Mouse (Mus musculus): Measurements from ENCODE around the gene Hnrnpll. TPM values are rescaled to one million over a fixed set of nuclear protein-coding genes. Genes with fewer than 3 reads are reported as not detected.

Gene Hnrnpll
- polyA plus RNA-seq (2016; fragmentation: Nextera tagmentation; extraction: Ambion mirVana) = 85.2 and 86.7 TPM in 2 replicates

GRCm38 (mm10) chr17:80061783-80062619 lies at the start of gene Hnrnpll:
Gene Hnrnpll (minus strand): TSS chr17:80062334.
- H3K4me3 ChIP-seq = peak within 1 kb of the TSS; percentile 78
- WGBS = under 1% methylated on average over 96 of the region's 97 CpGs
- H3K36me3 ChIP-seq = peaks cover 15% of the 10 kb centered on the region
- no peaks in the 10 kb centered on the region for H3K9me3 ChIP-seq (replicated peaks)
- peak within 1 kb of the TSS; percentile 97 for H3K27ac ChIP-seq (replicated peaks)
- peak; percentile 98 for DNase-seq (ENCODE audit: low spot score)
- peaks cover 35% of the 10 kb centered on the region for H3K4me1 ChIP-seq
- no peaks in the 10 kb centered on the region for H3K27me3 ChIP-seq (ENCODE audit: low read depth, poor library complexity, severe bottlenecking)

GRCm38 (mm10) chr17:80105348-80105978 lies 43.3 kb upstream of the Hnrnpll start:
- 84% methylated on average over 10 of the region's 10 CpGs for WGBS
- Histone ChIP-seq H3K36me3 (no peaks in the 10 kb centered on the region), H3K27me3 (ENCODE audit: low read depth, poor library complexity, severe bottlenecking) (no peaks in the 10 kb centered on the region), H3K9me3 (replicated peaks) (no peaks in the 10 kb centered on the region), H3K4me1 (no peaks in the 10 kb centered on the region), H3K4me3 (no peak overlapping the region), H3K27ac (replicated peaks) (no peak overlapping the region)
- no peak for DNase-seq (ENCODE audit: low spot score)

DNA sequence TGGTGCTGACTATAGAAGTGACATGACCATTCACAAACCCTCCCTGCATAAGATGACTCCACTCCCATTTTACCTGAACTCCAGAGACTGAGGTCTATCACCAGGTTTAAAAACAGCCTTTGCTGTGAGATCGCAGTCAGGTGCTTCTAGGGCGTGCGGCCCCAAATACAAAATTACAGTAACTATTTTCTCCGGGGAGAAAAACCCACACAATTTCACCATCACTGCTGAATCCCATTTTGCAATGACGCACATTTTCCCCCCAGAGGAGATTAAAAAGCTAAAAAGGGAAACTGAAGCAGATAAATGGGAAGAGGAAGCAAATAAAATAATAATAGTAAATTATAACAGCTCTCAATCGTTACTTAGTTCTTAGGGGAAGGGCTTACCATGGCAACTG lies 37.7 kb upstream of the Hnrnpll start:
- Histone ChIP-seq H3K27ac (replicated peaks) (no peak overlapping the region), H3K9me3 (replicated peaks) (no peaks in the 10 kb centered on the region), H3K4me1 (peaks cover 17% of the 10 kb centered on the region), H3K36me3 (no peaks in the 10 kb centered on the region), H3K4me3 (no peak overlapping the region), H3K27me3 (ENCODE audit: low read depth, poor library complexity, severe bottlenecking) (no peaks in the 10 kb centered on the region; the same call in 1 of the 2 replicates)
- WGBS = 94% methylated on average over 6 of the region's 6 CpGs
- no peak for DNase-seq (ENCODE audit: low spot score)

DNA sequence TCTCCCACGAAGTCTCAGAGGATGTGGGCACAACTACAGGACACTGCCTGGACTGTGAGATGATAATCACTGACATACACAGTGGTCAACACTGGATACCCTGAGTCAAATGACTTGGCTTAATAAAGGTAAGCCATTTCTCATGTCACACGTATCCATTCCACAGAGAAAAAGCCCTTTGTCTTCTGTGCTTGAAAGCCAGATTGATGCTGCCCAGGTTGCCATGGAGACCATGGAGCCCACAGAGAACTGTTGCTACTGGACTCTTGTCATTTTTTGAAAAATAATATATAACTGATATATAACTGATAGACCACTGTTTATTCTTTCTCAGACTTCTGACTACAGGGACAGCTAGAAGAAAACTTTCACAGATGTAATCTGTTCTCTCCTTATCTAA lies 35.1 kb upstream of the Hnrnpll start:
- Histone ChIP-seq H3K27me3 (ENCODE audit: low read depth, poor library complexity, severe bottlenecking) (no peaks in the 10 kb centered on the region; the same call in 1 of the 2 replicates), H3K4me1 (peaks cover 17% of the 10 kb centered on the region), H3K36me3 (no peaks in the 10 kb centered on the region), H3K4me3 (no peak overlapping the region), H3K27ac (replicated peaks) (no peak overlapping the region), H3K9me3 (replicated peaks) (no peaks in the 10 kb centered on the region)
- 63% methylated on average over 2 of the region's 2 CpGs for WGBS
- no peak for DNase-seq (ENCODE audit: low spot score)

DNA sequence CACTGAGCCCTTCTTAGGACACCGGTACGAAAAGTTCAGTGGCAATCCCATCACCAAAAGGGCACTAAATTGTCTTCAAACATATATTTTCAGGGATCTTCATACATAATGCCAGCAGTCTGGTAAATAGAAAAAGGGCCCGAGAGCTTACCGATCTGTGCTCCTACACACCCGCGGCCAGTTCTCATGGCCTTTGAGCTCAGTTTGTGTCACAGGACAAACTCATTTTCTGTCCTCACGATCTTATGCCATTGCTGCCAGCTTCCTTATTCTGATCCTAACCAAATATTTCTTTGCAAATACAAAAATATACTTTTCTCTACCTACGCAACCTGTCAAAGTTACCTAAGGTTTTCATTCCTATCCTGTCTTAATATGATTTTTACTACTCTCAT lies 34.6 kb upstream of the Hnrnpll start:
- WGBS = 87% methylated on average over 8 of the region's 8 CpGs
- no peak for DNase-seq (ENCODE audit: low spot score)
- H3K27me3 ChIP-seq (ENCODE audit: low read depth, poor library complexity, severe bottlenecking) = no peaks in the 10 kb centered on the region; the same call in 1 of the 2 replicates

DNA sequence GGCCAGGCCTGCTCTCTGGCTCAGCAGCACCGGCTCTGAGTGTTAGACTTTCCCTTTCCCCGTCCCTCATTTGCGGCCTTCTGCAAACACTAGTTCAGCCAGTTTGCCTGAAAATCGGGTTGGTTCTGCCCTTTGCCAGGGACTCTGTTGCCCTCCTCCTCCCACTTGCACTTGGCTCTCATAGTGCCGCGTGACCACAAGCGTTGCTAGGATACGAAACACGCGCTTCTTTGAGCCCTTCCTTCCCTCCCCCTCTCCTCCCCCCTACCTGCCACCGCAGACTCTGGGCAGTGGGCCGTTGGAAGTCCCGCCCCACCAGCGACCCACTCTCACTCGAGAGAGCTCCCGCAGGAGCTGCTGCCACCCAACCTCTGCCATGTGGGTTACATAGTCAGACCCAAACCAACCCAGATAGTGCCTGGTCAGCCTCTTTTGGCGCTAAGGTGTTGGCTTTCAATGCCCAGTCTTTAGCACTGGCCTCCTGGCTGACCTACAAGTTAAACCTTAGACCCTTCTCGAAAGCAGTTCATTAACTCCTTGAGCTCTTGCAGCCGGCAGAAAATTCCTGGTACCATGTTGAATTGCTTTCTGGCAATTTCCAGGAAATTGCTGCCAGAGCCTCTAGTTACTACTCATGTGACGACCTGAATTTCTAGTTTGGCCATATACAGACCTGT lies 34.0 kb upstream of the Hnrnpll start:
- Histone ChIP-seq H3K4me3 (peak overlapping the region; percentile 41), H3K36me3 (no peaks in the 10 kb centered on the region)
- WGBS = 18% methylated on average over 20 of the region's 20 CpGs

More for the DNA sequence above, 34.6 kb upstream of the Hnrnpll start:
- Histone ChIP-seq H3K4me1 (peaks cover 17% of the 10 kb centered on the region), H3K9me3 (replicated peaks) (no peaks in the 10 kb centered on the region), H3K36me3 (no peaks in the 10 kb centered on the region), H3K4me3 (no peak overlapping the region), H3K27ac (replicated peaks) (no peak overlapping the region)

GRCm38 (mm10) chr17:80095254-80095899 lies 33.2 kb upstream of the Hnrnpll start:
- Histone ChIP-seq H3K36me3 (no peaks in the 10 kb centered on the region), H3K27ac (replicated peaks) (peak overlapping the region; percentile 59), H3K4me1 (peaks cover 17% of the 10 kb centered on the region), H3K4me3 (peak overlapping the region; percentile 41), H3K9me3 (replicated peaks) (no peaks in the 10 kb centered on the region), H3K27me3 (ENCODE audit: low read depth, poor library complexity, severe bottlenecking) (no peaks in the 10 kb centered on the region; the same call in 1 of the 2 replicates)
- DNase-seq (ENCODE audit: low spot score) = no peak
- WGBS = 86% methylated on average over 9 of the region's 9 CpGs

More for the DNA sequence above, 34.0 kb upstream of the Hnrnpll start:
- peak overlapping the region; percentile 59 for H3K27ac ChIP-seq (replicated peaks)
- H3K9me3 ChIP-seq (replicated peaks) = no peaks in the 10 kb centered on the region
- peaks cover 17% of the 10 kb centered on the region for H3K4me1 ChIP-seq
- peak; percentile 67 for DNase-seq (ENCODE audit: low spot score)
- no peaks in the 10 kb centered on the region; the same call in 1 of the 2 replicates for H3K27me3 ChIP-seq (ENCODE audit: low read depth, poor library complexity, severe bottlenecking)

DNA sequence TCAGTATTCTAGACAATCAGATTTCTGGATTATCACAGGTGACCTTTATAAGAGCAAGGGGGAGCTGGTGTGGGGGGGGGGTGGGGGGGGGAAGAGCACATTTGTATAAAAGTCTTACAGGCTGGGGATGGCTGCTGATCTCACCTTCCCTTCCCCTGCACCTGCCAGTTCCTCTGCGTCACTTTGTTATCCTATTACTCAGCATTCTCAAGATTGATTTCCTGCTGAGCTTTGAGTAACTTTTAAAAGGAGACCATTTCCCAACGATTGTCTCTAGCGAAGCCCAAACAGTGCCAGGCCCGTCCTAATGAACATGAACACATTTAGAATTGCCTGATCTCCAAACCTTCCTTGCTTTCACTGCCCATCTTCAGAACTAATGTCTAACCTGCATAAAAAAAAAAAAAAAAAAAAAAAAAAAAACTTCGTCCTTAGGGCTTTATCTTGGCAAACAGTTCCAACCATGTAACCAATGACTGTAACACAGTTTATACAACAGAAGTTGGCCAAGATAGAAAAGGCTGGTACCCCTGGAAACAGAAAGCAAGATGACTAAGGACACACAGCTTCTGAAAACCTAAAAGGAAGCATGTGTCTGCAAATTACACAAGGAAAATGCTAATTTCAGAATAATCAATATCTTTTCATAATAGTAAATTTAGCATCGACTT lies 29.9 kb upstream of the Hnrnpll start:
- no peaks in the 10 kb centered on the region for H3K9me3 ChIP-seq (replicated peaks)
- peaks cover 14% of the 10 kb centered on the region for H3K4me1 ChIP-seq
- no peak overlapping the region for H3K4me3 ChIP-seq
- no peaks in the 10 kb centered on the region for H3K27me3 ChIP-seq (ENCODE audit: low read depth, poor library complexity, severe bottlenecking)
- H3K36me3 ChIP-seq = no peaks in the 10 kb centered on the region
- DNase-seq (ENCODE audit: low spot score) = no peak
- no peak overlapping the region for H3K27ac ChIP-seq (replicated peaks)
- WGBS = 56% methylated on average over 6 of the region's 6 CpGs

DNA sequence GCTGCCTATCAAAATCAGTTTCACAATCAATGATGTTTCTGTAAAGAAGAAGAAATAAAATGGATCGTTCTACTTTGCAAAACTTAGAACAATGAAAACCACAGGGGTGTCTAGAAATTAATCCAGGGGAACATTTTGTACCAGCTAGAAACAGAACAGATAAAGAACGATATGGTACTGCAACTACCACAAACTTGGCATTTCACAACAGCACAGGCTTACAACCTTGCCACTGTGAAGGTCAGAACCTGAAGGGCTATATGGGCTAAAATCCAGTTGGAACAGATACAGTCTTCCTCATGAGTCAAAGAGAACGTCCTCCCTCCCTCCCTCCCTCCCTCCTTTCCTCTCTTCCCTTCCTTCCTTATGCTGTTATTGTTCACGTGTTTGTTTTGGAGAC lies 28.4 kb upstream of the Hnrnpll start:
- 87% methylated on average over 4 of the region's 4 CpGs for WGBS

DNA sequence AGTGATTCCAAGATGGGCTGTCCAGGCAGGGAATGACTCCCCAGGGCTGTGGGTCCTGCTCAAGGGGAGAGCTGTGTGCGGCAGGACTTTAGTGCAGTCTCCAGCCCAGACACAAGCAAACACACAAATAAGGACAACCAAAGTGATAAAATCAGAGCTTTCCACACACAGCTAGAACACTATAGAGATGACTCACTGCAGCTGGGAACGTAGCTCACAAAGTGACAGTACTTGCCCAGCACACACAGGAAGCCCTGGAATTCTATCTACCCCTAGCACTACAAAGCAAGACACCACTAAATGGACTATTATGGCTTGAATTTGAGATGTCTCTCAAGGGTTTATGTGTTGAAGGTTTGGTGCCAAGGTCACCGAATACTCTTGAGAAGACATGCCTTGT lies 26.0 kb upstream of the Hnrnpll start:
- H3K27ac ChIP-seq (replicated peaks) = no peak overlapping the region
- no peaks in the 10 kb centered on the region for H3K36me3 ChIP-seq
- no peak for DNase-seq (ENCODE audit: low spot score)
- H3K4me3 ChIP-seq = no peak overlapping the region
- no peaks in the 10 kb centered on the region for H3K27me3 ChIP-seq (ENCODE audit: low read depth, poor library complexity, severe bottlenecking)
- H3K9me3 ChIP-seq (replicated peaks) = no peaks in the 10 kb centered on the region
- no peaks in the 10 kb centered on the region for H3K4me1 ChIP-seq
- WGBS = 98% methylated on average over 3 of the region's 3 CpGs

More for the DNA sequence above, 28.4 kb upstream of the Hnrnpll start:
- Histone ChIP-seq H3K4me1 (peaks cover 4% of the 10 kb centered on the region), H3K27me3 (ENCODE audit: low read depth, poor library complexity, severe bottlenecking) (no peaks in the 10 kb centered on the region), H3K9me3 (replicated peaks) (no peaks in the 10 kb centered on the region), H3K27ac (replicated peaks) (no peak overlapping the region), H3K4me3 (no peak overlapping the region), H3K36me3 (no peaks in the 10 kb centered on the region)
- no peak for DNase-seq (ENCODE audit: low spot score)

GRCm38 (mm10) chr17:80086591-80086990 lies 24.5 kb upstream of the Hnrnpll start:
- Histone ChIP-seq H3K27me3 (ENCODE audit: low read depth, poor library complexity, severe bottlenecking) (no peaks in the 10 kb centered on the region), H3K27ac (replicated peaks) (no peak overlapping the region), H3K9me3 (replicated peaks) (no peaks in the 10 kb centered on the region), H3K4me3 (no peak overlapping the region), H3K4me1 (no peaks in the 10 kb centered on the region), H3K36me3 (no peaks in the 10 kb centered on the region)
- DNase-seq (ENCODE audit: low spot score) = no peak
- 89% methylated on average over 11 of the region's 11 CpGs for WGBS

DNA sequence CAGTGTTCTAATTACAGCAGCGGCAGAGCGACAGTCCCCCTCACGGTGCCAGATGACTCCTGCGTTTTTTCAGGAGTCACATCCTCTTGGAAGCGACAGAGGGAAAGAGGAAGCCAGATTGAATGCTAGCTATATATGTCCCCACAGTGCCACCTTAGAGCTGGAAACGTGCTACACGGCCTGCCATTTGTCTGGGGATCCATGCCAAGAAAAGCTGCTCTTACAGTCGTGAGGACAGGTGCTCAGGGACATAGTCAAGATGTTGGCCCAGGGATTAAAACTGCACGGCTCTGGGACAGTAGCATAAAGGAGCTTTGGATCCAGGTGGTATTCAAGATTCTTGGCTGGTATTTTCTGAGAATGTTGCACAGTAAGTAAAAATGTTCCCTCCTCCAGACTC lies 22.3 kb upstream of the Hnrnpll start:
- no peaks in the 10 kb centered on the region for H3K9me3 ChIP-seq (replicated peaks)
- 87% methylated on average over 9 of the region's 9 CpGs for WGBS
- H3K27ac ChIP-seq (replicated peaks) = no peak overlapping the region
- no peak overlapping the region for H3K4me3 ChIP-seq
- H3K4me1 ChIP-seq = no peaks in the 10 kb centered on the region
- H3K27me3 ChIP-seq (ENCODE audit: low read depth, poor library complexity, severe bottlenecking) = no peaks in the 10 kb centered on the region
- H3K36me3 ChIP-seq = no peaks in the 10 kb centered on the region
- no peak for DNase-seq (ENCODE audit: low spot score)
